Mouse (Mus musculus) heart, embryonic 12.5 days (tissue): ENCODE results near the gene Ccdc185. TPM values are rescaled to one million over a fixed set of nuclear protein-coding genes. Genes with fewer than 3 reads are reported as not detected.

Experiments
- polyA plus RNA-seq: library from polyadenylated mRNA; unstranded; fragments of >200 nt; fragmentation: Nextera tagmentation; extraction: Ambion mirVana; gene quantifications from 2 replicates; pipeline ENCODE4 v1.2.1, GENCODE M21; 2016

Ccdc185 gene
- polyA plus RNA-seq, 1 experiment from 2014 or later: not detected

Other genes with a start within 250 kb of the Ccdc185 start
- gene Capn2, start 231.6 kb downstream of the Ccdc185 start, polyA plus RNA-seq: 119 and 123 TPM in 2 replicates
- gene Capn8, start 184.2 kb downstream of the Ccdc185 start, polyA plus RNA-seq: not detected in 2 replicates
- gene Susd4, start 14.7 kb upstream of the Ccdc185 start, polyA plus RNA-seq: 4.7 and 5.3 TPM in 2 replicates
- 4.2 and 5.4 TPM in 2 replicates for gene Tlr5, start 205.6 kb upstream of the Ccdc185 start, polyA plus RNA-seq